Mouse (Mus musculus) bone marrow, adult 2 months (tissue): Measurements from ENCODE around the gene Ndfip2. TPM values are rescaled to one million over a fixed set of nuclear protein-coding genes. Genes with fewer than 3 reads are reported as not detected.
A peak's percentile ranks its signal among the peaks of the same experiment; 100 is the strongest.

Source experiments
- H3K27ac ChIP-seq: fragments of 200-500 bp; 2 replicates; pipeline ENCODE4 v1.5.1; 2012; ENCODE audit warnings: low read depth, mild to moderate bottlenecking, control low read depth, inconsistent platforms, low read length; ENCODE audit not compliant: control insufficient read depth, poor library complexity, insufficient read depth
- H3K4me1 ChIP-seq: fragments of 200-500 bp; 2 replicates; pipeline ENCODE4 v1.6.1; 2011; ENCODE audit warnings: low read length; ENCODE audit not compliant: control insufficient read depth, insufficient read depth
- H3K4me3 ChIP-seq: fragments of 200-500 bp; replicated peaks from 2 replicates; pipeline ENCODE3; 2011; ENCODE audit warnings: mild to moderate bottlenecking, low read depth, low read length, control low read depth; ENCODE audit not compliant: control insufficient read depth
- CTCF ChIP-seq: fragments of 200-500 bp; IDR thresholded peaks from 2 replicates; pipeline ENCODE4 v1.5.1; 2011; ENCODE audit warnings: low read length, control low read depth; ENCODE audit not compliant: control insufficient read depth, insufficient read depth
- POLR2A ChIP-seq: fragments of 200-500 bp; IDR thresholded peaks from 2 replicates; pipeline ENCODE4 v1.6.1; 2011; ENCODE audit warnings: low read depth, mild to moderate bottlenecking, control low read depth, low read length, borderline replicate concordance; ENCODE audit not compliant: control insufficient read depth
- WGBS: fragments of 180-500 bp; shearing (Covaris S2); methylation state at CpG from one replicate; pipeline ENCODE4 v1.1.7; 2018; 5-methylcytosine and 5-hydroxymethylcytosine counted together
- polyA plus RNA-seq: library from polyadenylated mRNA; stranded (reverse); fragments of >200 nt; gene quantifications from 2 replicates; pipeline ENCODE4 v1.2.4, GENCODE M21; 2011; ENCODE audit warnings: low replicate concordance; ENCODE audit not compliant: missing spikeins, insufficient read depth, insufficient read length

Gene Ndfip2
- 3.9 and 7.2 TPM in 2 replicates for polyA plus RNA-seq

DNA sequence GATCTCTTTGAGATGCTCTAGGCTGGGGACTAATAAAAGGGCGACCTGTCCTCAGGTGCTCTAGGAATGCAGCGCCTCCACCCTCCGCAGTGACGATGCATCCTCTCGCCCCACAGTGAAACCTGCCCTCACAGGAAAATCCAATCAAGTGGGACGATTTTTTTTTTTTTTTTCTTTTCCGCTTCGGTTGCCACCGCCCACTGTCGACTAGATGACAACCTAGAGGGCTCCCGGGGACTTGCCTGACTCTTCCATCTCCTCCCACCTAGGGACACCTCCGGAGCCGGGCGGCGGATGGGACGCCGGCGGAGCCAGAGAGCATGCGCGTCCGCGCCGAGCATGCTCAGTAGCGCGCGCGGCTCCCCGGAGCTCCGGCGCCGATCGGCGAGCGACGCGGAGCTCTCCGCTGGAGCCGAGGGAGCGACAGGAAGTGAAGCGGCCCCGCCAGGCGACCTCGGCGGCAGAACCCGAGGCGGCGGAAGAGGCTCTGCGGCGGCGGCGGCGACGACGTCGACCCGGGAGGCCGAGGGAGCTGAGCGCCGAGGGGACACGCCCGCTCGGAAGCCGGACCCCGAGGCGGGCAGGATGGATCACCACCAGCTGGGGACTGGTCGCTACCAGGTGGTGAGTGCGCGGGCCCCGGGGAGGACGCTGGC lies at the start of gene Ndfip2:
TSS of gene Ndfip2 (plus strand) at position 195 of the 656 bp plus-strand sequence.
- Histone ChIP-seq H3K27ac (peak within 1 kb of the TSS; percentile 84), H3K4me3 (peak within 1 kb of the TSS; percentile 60), H3K4me1 (no peaks in the 10 kb centered on the region)
- under 1% methylated on average over 70 of the region's 70 CpGs for WGBS
- no peak for TF ChIP-seq POLR2A
- TF ChIP-seq CTCF = no peak

DNA sequence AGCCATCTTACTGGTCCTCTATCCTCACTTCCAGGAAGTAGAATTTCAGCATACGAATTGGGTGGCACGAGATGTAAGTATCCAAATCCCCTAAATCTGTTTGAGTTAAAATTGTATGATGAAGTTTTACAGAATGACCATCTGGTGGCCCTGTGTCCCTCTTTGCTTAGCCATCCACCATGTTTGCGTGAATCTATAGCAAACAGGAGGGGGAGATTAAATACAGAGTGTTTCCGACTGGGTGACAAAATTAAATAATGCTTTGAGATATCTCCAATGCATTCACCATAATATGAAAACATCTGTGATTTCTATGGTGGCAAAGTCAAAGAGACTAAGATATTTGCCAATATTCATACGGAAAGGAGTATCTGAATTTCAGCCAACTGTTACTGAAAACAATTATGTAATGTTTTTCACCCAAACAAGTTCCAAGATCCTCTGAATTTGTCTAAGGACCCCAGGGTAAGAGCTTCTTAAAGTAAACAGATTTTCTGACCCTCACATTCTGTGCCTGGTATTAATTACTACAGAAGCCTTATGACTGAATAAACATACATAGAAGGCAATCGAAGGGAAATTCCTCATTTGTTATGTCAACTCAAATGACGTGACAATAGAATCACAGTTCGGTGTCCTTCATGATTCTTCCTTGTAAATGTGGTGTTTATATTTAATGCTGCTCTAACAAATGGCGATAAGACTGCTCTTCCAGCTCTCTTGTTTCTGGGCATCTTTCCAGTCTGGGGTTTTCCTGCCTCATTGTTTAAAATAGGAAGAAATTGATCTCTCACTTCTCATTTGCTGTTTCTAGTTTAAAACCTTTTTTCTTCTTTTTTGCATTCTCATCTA lies 38.6 kb upstream of the Ndfip2 start:
- H3K4me1 ChIP-seq = no peaks in the 10 kb centered on the region
- 74% methylated on average over 9 of the region's 9 CpGs for WGBS
- H3K4me3 ChIP-seq = no peak overlapping the region
- no peak overlapping the region for H3K27ac ChIP-seq
- TF ChIP-seq CTCF (no peak), POLR2A (no peak)

DNA sequence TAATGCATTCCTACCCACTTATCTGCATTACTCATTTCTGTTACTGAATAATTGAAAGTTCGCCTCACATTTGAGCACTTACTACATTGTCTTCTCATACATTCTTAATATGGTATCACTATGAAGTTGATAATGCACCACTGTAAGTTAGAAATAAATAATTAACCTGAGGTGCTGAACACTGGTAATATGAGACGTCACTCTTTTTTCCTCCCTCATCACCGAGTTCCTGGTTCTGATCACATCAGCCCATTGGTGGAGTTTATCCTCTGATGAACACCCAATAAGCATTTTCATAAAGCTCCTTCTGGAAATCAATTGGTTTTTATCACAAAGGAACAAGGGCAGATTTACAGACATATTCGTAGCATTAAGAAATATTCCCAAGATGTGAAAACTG lies 36.1 kb upstream of the Ndfip2 start:
- no peak overlapping the region for H3K4me3 ChIP-seq
- no peak overlapping the region for H3K27ac ChIP-seq
- 79% methylated on average over 4 of the region's 4 CpGs for WGBS
- no peaks in the 10 kb centered on the region for H3K4me1 ChIP-seq
- TF ChIP-seq POLR2A = no peak
- TF ChIP-seq CTCF = no peak

DNA sequence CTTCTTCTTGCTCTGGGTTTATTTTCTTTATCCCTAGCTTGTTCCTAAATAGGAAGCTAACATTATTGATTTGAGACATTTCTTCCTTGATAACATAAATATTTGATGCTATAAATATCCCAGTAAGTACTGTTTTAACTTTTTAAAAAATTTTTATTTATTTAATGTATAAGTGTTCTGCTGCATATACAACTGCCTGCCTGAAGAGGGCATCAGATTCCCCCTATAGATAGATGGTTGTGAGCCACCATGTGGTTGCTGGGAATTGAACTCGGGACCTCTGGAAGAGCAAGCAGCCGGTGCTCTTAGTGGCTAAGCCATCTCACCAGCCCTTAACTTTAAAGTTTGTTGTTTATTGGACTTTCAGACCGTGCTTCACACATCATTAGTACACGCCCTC lies 32.6 kb upstream of the Ndfip2 start:
- Histone ChIP-seq H3K4me3 (no peak overlapping the region), H3K4me1 (no peaks in the 10 kb centered on the region), H3K27ac (no peak overlapping the region)
- 78% methylated on average over 4 of the region's 4 CpGs for WGBS
- TF ChIP-seq POLR2A (no peak), CTCF (no peak)

DNA sequence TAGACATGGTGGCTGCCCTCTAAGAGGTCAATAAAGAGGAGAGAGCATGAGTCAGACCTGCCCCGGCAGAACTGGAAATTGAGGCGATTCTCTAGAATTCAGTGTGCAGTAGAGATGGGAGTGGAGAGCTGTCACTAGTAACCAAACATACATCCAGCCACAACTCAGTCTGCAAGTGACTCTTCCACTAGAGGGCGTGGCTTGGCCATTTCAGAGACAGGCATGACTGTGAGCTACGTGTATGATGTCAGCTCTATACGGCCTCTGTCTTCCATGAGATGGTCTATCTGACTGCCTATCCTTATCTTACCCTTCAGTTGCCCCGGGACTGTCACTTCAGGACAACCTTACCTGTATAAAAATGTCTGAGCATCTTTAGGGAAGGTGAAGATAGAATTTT lies 26.0 kb upstream of the Ndfip2 start:
- no peak overlapping the region for H3K27ac ChIP-seq
- TF ChIP-seq CTCF (peak; percentile 62), POLR2A (no peak)
- no peaks in the 10 kb centered on the region for H3K4me1 ChIP-seq
- no peak overlapping the region for H3K4me3 ChIP-seq
- 38% methylated on average over 6 of the region's 6 CpGs for WGBS

DNA sequence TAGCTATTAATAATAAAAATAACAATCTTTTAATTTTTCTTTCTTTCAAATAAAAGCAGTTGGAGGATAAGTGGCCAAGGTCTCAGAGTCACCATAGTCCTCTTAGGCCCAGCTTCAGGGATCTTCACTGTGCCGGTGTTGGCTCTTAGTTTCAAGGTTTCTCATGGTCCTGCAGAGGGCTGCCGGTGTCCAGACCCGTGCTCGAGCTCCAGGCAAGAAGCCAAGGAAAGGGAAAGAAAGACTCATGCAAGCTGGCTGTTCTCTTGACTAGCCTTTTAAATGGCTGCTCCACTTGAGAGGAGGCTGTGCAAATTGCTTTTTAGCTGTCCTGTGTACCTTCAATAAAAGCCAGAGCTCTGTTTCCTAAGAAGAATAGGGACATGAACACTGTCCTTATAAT lies 21.8 kb upstream of the Ndfip2 start:
- H3K4me1 ChIP-seq = no peaks in the 10 kb centered on the region
- TF ChIP-seq CTCF = no peak
- no peak for TF ChIP-seq POLR2A
- 70% methylated on average over 4 of the region's 4 CpGs for WGBS
- H3K4me3 ChIP-seq = no peak overlapping the region
- H3K27ac ChIP-seq = no peak overlapping the region

DNA sequence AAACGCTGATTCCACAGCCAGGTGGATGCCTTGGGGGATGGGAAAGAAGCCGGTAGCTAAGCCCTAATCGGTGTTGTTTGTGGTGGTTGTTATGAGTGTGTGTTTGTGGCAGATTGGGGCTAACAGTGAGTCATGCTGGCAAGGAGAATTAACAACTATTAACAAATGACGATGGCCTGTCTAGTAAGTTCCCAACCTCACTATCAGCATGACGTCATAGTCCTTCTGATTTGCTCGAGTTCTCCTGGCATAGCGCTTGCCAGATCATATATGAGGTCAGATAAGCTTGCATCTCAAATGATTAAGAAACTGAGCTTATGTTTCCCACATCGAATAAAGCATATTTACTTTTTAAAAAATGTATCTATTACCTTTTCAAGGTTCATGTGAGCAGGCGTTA lies 20.6 kb upstream of the Ndfip2 start:
- WGBS = 74% methylated on average over 9 of the region's 9 CpGs
- no peaks in the 10 kb centered on the region for H3K4me1 ChIP-seq
- no peak overlapping the region for H3K27ac ChIP-seq
- TF ChIP-seq POLR2A (no peak), CTCF (no peak)
- H3K4me3 ChIP-seq = no peak overlapping the region

DNA sequence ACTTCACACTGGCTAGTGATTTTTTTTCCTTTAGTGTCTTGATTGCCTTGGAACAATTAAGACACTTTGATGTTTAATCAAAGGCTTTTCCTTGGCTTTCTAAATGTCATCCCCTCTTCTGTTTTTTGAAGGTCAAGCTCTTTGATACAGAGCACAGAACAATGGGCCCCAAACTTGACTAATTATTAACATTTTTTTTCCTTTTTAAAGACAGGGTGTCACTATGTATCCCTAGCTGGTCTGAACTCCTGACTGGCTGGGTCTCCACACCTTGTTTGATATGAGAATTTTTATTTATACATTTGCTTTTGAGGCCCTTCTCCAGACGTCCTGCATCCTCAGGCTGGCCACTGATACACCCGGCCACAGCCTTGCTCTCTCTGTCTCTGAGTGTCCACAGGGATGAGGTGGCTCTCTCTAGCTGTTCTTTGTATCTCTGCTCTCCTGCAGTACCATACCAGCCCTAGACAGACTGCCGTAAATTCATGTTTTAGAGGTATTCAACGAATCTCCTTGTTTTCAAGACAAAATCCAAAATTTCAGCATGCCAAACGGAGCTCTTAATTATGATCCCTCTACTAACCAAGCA lies 19.8 kb upstream of the Ndfip2 start:
- Histone ChIP-seq H3K27ac (no peak overlapping the region), H3K4me3 (no peak overlapping the region), H3K4me1 (no peaks in the 10 kb centered on the region)
- 73% methylated on average over 5 of the region's 5 CpGs for WGBS
- no peak for TF ChIP-seq POLR2A
- no peak for TF ChIP-seq CTCF
